Mouse (Mus musculus): ENCODE data around the gene Psip1. TPM values are rescaled to one million over a fixed set of nuclear protein-coding genes. Genes with fewer than 3 reads are reported as not detected.

The Psip1 gene
- total and polyA plus RNA-seq, 3 experiments, result 54.0 to 161 (median 68.1) TPM

GRCm38 (mm10) chr4:83512644-83513043, 26.4 kb upstream of the Psip1 start:
- Histone ChIP-seq H3K4me1 (ENCODE audit: control insufficient read depth in 1 of 2, insufficient read depth in 2 of 2, low read length in 2 of 2) (peaks cover 0 to 5% of the 10 kb centered on the region in 2 experiments; a peak in 2 of 4 replicates), H3K27me3 (ENCODE audit: control insufficient read depth in 1 of 2, insufficient read depth in 2 of 2, low read length in 2 of 2) (no peaks in the 10 kb centered on the region), H3K79me2 (ENCODE audit: control insufficient read depth, insufficient read depth, low read length, poor library complexity) (no peaks in the 10 kb centered on the region), H3K9me3 (replicated peaks; ENCODE audit: insufficient read depth, low read length) (no peaks in the 10 kb centered on the region), H3K4me3 (ENCODE audit: control insufficient read depth in 1 of 2, insufficient read depth in 1 of 2, low read depth in 2 of 2, low read length in 2 of 2) (no peak overlapping the region), H3K36me3 (ENCODE audit: control insufficient read depth in 1 of 2, insufficient read depth in 2 of 2, low read length in 2 of 2) (peaks cover 0 to 4% of the 10 kb centered on the region in 2 experiments; a peak in 2 of 4 replicates), H3K9ac (ENCODE audit: control insufficient read depth, low read depth, low read length, poor library complexity, severe bottlenecking) (no peak overlapping the region), H3K27ac (ENCODE audit: control insufficient read depth, low read depth, low read length) (no peak overlapping the region)
- no peak for DNase-seq (ENCODE audit: low read depth, low spot score)
- TF ChIP-seq MEF2A (IDR thresholded peaks at IDR 0.05; ENCODE audit: extremely low read depth, insufficient replicate concordance, low read depth, low read length, poor library complexity, severe bottlenecking) (no peak), ZKSCAN1 (IDR thresholded peaks at IDR 0.05; ENCODE audit: low read depth, low read length) (no peak), NELFE (IDR thresholded peaks at IDR 0.05; ENCODE audit: low read depth, low read length) (no peak), E2F4 (IDR thresholded peaks at IDR 0.05; ENCODE audit: borderline replicate concordance, low read depth, low read length) (no peak), MAX (IDR thresholded peaks at IDR 0.05; ENCODE audit: low read length) (no peak), TBP (IDR thresholded peaks at IDR 0.05; ENCODE audit: low read depth, low read length) (no peak), BHLHE40 (IDR thresholded peaks at IDR 0.05; ENCODE audit: borderline replicate concordance, low read depth, low read length) (no peak), CHD1 (IDR thresholded peaks at IDR 0.05; ENCODE audit: low read depth, low read length) (no peak), SMC3 (IDR thresholded peaks at IDR 0.05; ENCODE audit: low read depth, low read length) (no peak), MYC (IDR thresholded peaks at IDR 0.05; ENCODE audit: low read depth, low read length) (no peak), ELF1 (IDR thresholded peaks at IDR 0.05; ENCODE audit: low read depth, low read length) (no peak)

GRCm38 (mm10) chr4:83512217-83512616, 26.0 kb upstream of the Psip1 start:
- no peak for TF ChIP-seq POLR2A (IDR thresholded peaks at IDR 0.05; ENCODE audit: control insufficient read depth in 1 of 2, insufficient read depth in 1 of 2, low read depth in 1 of 2, low read length in 2 of 2, poor library complexity in 1 of 2)
- no peak for TF ChIP-seq GATA1 (IDR thresholded peaks at IDR 0.05; ENCODE audit: low read depth, low read length)
- TF ChIP-seq POLR2AphosphoS2 (IDR thresholded peaks at IDR 0.05; ENCODE audit: low read length), result no peak
- TF ChIP-seq KAT2A (conservative IDR thresholded peaks at IDR 0.05; ENCODE audit: low read depth, low read length), result no peak
- no peak for TF ChIP-seq EP300 (IDR thresholded peaks at IDR 0.05; ENCODE audit: low read depth in 1 of 2, low read length in 2 of 2)
- no peak for TF ChIP-seq ETS1 (IDR thresholded peaks at IDR 0.05; ENCODE audit: low read depth, low read length)
- no peak for TF ChIP-seq JUND (IDR thresholded peaks at IDR 0.05; ENCODE audit: low read depth, low read length)
- TF ChIP-seq ZKSCAN1 (IDR thresholded peaks at IDR 0.05; ENCODE audit: low read depth, low read length), result no peak
- TF ChIP-seq TAL1 (IDR thresholded peaks at IDR 0.05; ENCODE audit: low read length), result no peak
- TF ChIP-seq MYB (IDR thresholded peaks at IDR 0.05; ENCODE audit: low read depth, low read length), result no peak
- Histone ChIP-seq H3K36me3 (ENCODE audit: control insufficient read depth in 1 of 2, insufficient read depth in 2 of 2, low read length in 2 of 2) (peaks cover 0 to 4% of the 10 kb centered on the region in 2 experiments; a peak in 2 of 4 replicates), H3K9me3 (replicated peaks; ENCODE audit: insufficient read depth, low read length) (no peaks in the 10 kb centered on the region), H3K27ac (ENCODE audit: control insufficient read depth, low read depth, low read length) (no peak overlapping the region), H3K79me2 (ENCODE audit: control insufficient read depth, insufficient read depth, low read length, poor library complexity) (no peaks in the 10 kb centered on the region), H3K4me3 (ENCODE audit: control insufficient read depth in 1 of 2, insufficient read depth in 1 of 2, low read depth in 2 of 2, low read length in 2 of 2) (no peak overlapping the region), H3K9ac (ENCODE audit: control insufficient read depth, low read depth, low read length, poor library complexity, severe bottlenecking) (no peak overlapping the region), H3K4me1 (ENCODE audit: control insufficient read depth in 1 of 2, insufficient read depth in 2 of 2, low read length in 2 of 2) (peaks cover 0 to 5% of the 10 kb centered on the region in 2 experiments; a peak in 2 of 4 replicates), H3K27me3 (ENCODE audit: control insufficient read depth in 1 of 2, insufficient read depth in 2 of 2, low read length in 2 of 2) (no peaks in the 10 kb centered on the region)
- no peak for DNase-seq (ENCODE audit: low read depth, low spot score)

All from MEL (cell line).